Mouse (Mus musculus) brown adipose tissue, adult 24 weeks (tissue): ENCODE measurements around the gene Il11ra1. TPM values are rescaled to one million over a fixed set of nuclear protein-coding genes. Genes with fewer than 3 reads are reported as not detected.
"Not testable (repeated sequence)": the region's sequence is repeated elsewhere in the genome, so short reads cannot be mapped to it uniquely, and the experiment has no call there.

Source experiments
- H3K27ac ChIP-seq: fragments of 200-500 bp; replicated peaks from 2 replicates; pipeline ENCODE4 v1.5.1; 2012; ENCODE audit warnings: low read depth, mild to moderate bottlenecking, low read length
- H3K4me1 ChIP-seq: fragments of 200-500 bp; 2 replicates; pipeline ENCODE4 v1.6.1; 2012; ENCODE audit warnings: low read length, mixed read lengths; ENCODE audit not compliant: control insufficient read depth, insufficient read depth, insufficient read length
- H3K4me3 ChIP-seq: fragments of 200-500 bp; 2 replicates; pipeline ENCODE4 v1.5.1; 2012; ENCODE audit warnings: low read depth, mild to moderate bottlenecking, low read length, moderate library complexity; ENCODE audit not compliant: insufficient read depth
- polyA plus RNA-seq: library from polyadenylated mRNA; stranded (reverse); fragments of >200 nt; gene quantifications from 2 replicates; pipeline ENCODE4 v1.2.4, GENCODE M21; 2012; ENCODE audit not compliant: missing spikeins, insufficient read depth, insufficient read length

Il11ra1 gene
- polyA plus RNA-seq, 1 experiment: 56.1 TPM

DNA sequence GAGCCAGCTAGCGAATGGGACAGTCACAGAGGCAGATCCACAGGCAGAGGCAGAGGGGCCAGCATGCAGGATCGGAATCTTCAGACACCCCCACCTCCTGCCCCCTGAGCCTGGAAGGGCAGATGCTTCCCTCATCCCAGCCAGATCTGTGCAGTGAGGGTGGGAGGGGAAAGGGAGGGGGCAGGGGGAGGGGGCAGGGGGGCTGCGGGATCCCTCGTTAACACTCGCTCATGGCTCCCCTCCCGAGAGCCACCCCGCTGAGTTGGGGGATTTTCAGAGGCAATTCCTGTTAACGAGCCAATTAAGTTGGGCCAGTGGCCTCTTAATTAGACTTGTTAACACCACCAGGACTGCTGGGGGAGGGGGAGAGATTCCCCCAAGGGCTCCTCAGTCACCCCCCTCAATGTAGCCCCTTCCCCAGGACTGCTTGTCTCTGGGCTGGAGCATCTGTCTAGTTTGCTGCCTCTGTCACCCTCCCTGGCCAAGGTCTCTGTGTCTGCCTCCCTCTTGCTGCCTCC is 27.8 kb upstream of the Il11ra1 start:
- Histone ChIP-seq H3K27ac (no peak overlapping the region), H3K4me1 (no peaks in the 10 kb centered on the region; the same call in 1 of the 2 replicates), H3K4me3 (no peak overlapping the region)

DNA sequence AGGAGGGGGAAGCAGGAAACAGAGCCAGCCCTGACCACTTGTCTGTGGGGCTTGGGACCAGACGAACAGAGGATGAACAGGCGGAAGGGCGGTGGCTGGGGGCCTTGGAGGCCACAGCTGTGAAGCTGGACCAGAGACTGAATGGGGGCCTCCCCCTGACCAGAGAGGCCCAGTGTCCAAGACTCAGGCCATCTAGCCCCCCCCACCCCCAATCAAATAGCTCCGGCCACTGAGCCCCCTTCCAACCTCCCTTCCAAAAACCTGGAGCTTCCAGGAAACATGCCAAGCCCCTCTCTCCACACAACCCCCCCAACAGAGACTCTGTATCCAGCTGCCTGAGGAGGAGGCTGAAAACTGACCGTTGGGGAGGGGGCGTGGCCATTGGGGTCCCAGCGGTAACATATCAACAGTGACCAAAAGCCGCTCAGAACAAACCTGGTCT is 27.2 kb upstream of the Il11ra1 start:
- H3K27ac ChIP-seq: no peak overlapping the region
- H3K4me3 ChIP-seq: no peak overlapping the region
- no peaks in the 10 kb centered on the region; the same call in 1 of the 2 replicates for H3K4me1 ChIP-seq

DNA sequence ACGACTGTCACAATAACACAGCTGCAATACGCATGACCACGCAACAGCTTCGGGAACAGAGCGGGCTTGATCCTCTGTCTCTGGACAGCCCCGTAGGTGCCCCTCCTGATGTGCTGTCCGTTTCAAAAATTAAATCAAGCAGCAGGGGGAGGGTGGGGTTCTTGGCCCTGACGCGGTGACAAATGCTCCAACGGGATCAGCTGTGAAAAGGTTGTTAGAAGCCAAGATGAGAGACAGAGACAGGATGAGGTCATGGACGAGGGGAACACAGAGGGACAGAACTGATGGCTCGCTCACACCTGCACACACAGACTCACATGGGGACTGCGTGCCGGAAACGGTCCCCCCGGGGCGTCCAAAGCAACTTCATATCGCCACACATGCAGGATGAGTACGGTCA is 26.6 kb upstream of the Il11ra1 start:
- Histone ChIP-seq H3K4me1 (no peaks in the 10 kb centered on the region; the same call in 1 of the 2 replicates), H3K4me3 (no peak overlapping the region), H3K27ac (no peak overlapping the region)

DNA sequence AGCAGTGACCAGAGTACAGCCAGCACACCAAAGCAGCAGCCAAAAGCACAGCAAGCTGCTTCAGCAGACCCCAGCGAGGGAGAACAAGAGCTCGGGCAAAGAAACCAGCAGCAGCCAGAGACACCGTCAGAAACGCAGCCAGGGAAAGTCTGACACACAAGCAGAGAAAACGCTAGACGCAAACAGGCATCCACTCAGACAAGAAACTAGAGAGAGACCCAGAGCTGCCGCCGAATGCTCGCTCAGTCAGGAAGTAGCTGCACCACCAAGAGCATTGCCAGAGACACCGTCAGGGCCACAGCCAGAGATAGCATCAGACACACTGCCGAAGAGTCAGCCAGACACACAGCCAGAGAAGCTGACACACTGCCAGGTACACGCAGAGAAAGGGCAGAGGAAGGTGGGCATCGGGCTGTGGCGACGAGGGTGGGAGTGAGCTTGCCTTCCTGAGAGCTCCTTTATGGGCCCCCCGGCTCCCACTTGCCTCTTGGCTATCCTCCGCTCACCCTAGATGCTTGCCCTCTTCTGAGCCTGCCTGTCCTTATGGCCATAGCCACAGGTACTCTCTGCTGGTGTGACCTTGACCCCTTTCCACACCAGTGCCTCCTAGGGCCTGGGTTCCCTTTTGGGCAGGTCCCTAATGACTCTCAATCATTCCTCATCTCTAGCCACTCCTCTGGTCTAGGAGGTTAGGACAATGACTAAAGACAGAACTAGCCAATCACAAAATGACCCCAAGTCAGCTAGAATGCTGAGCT is 23.4 kb upstream of the Il11ra1 start:
- Histone ChIP-seq H3K4me1 (peaks cover 3% of the 10 kb centered on the region; the same call in 1 of the 2 replicates), H3K4me3 (no peak overlapping the region), H3K27ac (no peak overlapping the region)

DNA sequence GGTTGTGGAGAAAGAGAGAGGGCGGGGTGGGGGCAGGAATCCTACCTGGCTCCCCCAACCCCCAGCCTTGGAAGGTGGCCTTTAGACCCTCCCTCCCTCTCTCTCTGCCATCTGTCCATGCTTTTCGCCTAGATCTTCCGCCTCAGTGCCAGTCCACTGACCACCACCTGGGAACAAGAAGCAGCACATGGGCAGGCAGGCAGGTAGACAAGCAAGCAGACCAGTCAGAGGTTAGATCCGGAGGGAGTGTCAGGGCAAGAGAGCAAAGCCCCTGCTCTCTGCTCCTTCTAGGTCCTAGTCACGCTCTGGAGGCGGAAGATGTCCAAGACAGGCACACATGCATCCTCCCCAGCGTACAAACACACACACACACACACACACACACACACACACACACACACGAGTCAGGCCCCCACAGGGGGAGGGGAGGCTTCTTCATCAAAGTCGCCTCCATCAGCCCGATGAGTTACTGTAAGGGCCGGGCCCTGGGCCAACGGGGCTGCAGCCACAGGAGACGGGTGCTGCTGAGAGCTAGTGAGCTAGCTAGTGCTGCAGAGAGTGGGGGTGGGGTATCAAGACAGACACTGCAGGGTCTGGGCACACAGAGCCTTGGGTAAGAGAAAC is 22.7 kb upstream of the Il11ra1 start:
- peaks cover 3% of the 10 kb centered on the region; the same call in 1 of the 2 replicates for H3K4me1 ChIP-seq
- no peak overlapping the region for H3K4me3 ChIP-seq
- no peak overlapping the region for H3K27ac ChIP-seq

DNA sequence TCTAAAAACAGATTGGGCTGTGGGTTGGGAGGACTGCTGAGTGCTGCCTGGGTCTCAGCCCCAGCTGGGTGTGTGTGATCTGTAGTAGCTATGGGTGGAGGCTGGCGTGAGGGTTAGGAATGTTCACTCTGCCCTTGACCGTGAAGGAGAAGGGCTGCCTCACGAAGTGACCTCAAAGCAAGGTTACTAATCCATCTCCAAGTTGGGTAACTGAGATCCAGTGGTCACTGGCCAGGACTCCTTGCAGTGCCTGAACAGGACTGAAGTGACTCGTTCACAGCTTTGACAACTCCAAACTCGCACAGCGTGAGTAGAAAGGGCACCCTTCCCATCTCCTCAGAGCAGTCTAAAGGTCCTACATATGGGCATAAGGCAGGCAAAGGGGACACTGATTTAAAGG is 20.9 kb upstream of the Il11ra1 start:
- Histone ChIP-seq H3K27ac (peak overlapping the region; percentile 50), H3K4me1 (peaks cover 3% of the 10 kb centered on the region; the same call in 1 of the 2 replicates), H3K4me3 (no peak overlapping the region)

DNA sequence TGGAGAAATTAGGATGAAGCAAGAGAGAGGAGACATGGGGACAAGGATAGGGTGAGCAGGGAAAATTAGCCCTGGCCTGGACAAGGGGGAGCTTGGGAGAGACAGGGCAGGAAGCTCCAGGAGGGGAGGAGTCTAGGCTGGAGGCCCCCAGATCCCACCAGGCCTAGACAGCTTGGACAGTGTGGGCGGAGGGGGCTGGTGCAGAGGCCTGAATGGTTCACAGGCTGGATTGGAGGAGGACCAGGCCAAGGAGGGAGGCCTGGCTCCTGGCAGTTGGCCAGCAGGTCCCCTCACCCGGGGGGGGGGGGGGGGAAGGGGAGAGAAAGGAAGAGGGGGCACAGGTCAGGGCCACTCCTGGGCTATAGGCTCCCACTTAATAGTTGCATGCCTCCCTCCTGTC is 20.5 kb upstream of the Il11ra1 start:
- Histone ChIP-seq H3K27ac (peak overlapping the region; percentile 50), H3K4me3 (no peak overlapping the region), H3K4me1 (peaks cover 3% of the 10 kb centered on the region; the same call in 1 of the 2 replicates)

DNA sequence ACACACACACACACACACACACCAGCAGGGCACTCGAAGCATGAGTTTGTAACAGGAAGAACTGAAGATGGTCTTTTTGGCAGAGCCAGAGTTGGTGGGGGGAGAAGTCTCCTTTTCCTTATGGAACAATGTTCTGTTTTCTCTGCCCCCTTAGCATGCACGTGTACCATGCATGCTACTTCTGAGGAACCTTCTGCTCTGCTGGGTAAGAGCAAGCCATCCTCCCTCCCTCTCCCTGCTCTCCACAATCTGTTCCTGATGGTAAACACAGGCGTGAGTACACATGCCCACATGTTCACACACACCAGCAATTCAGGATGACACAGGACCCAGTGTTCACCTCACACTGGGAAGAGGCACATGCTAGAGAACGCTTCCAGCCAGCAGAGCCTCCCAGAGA is 18.6 kb upstream of the Il11ra1 start:
- no peak overlapping the region for H3K4me3 ChIP-seq
- peaks cover 3% of the 10 kb centered on the region; the same call in 1 of the 2 replicates for H3K4me1 ChIP-seq

DNA sequence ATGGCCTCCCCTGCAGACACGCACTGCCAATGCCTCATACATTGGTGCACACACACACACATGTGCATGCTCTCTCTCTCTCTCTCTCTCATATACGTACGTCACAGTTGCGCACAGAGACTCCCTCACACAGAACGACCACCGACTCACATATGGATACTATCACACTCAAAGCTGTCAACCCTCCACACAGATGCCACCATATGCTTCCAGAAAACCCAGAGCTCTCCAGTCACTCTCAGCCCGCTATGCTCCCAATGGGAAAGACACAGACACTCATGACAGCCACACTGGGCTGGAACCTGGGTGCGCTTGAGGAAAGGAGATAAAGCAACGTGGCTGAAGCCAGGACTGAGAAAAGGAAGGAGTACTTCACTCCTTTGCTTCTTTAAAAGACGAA is 17.8 kb upstream of the Il11ra1 start:
- H3K27ac ChIP-seq: no peak overlapping the region
- H3K4me1 ChIP-seq: peaks cover 3% of the 10 kb centered on the region; the same call in 1 of the 2 replicates
- H3K4me3 ChIP-seq: no peak overlapping the region

More for the DNA sequence above, 18.6 kb upstream of the Il11ra1 start:
- no peak overlapping the region for H3K27ac ChIP-seq

DNA sequence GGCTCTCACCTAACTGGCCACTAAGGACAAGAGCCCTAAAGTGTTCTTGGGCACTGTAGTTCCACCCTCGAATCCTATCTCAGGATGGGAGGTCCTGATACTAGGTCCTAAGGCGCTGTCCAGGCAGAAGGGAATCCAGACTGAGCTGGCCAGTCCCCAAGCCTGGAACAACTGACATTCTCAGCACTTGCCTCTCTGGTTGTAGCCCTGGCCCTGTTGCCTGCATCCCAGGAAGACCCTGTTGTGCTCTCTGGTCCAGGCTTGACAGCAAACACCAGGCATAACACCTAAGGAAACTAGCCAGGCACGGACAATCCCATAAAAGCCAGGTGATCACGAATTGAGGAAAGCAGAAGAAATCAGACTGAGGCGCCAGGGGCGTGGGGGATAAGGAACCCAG is 17.0 kb upstream of the Il11ra1 start:
- no peak overlapping the region for H3K27ac ChIP-seq
- H3K4me3 ChIP-seq: no peak overlapping the region

DNA sequence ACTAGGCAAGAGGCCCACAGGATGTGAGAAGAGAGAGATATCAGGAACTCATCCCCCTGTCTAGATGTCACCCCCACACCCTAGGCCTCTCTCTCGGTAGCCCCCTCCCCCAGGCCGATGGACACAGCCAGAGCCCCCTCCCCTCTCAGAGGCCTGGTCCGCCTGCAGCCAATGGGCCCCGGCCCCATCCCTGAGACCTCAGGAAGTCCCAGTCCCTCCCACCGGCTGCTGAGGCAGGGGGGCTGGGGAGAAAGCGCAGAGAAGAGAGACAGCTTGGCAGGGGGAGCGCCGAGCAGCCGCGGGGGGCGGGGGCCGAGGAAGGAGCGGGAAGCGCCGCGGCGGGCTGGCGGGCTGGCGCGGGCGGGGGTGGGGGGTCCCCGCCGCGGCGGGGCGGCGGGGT is 16.5 kb upstream of the Il11ra1 start:
- H3K4me3 ChIP-seq, H3K27ac ChIP-seq, H3K4me1 ChIP-seq: not testable (repeated sequence)

More for the DNA sequence above, 17.0 kb upstream of the Il11ra1 start:
- H3K4me1 ChIP-seq: peaks cover 3% of the 10 kb centered on the region; the same call in 1 of the 2 replicates

DNA sequence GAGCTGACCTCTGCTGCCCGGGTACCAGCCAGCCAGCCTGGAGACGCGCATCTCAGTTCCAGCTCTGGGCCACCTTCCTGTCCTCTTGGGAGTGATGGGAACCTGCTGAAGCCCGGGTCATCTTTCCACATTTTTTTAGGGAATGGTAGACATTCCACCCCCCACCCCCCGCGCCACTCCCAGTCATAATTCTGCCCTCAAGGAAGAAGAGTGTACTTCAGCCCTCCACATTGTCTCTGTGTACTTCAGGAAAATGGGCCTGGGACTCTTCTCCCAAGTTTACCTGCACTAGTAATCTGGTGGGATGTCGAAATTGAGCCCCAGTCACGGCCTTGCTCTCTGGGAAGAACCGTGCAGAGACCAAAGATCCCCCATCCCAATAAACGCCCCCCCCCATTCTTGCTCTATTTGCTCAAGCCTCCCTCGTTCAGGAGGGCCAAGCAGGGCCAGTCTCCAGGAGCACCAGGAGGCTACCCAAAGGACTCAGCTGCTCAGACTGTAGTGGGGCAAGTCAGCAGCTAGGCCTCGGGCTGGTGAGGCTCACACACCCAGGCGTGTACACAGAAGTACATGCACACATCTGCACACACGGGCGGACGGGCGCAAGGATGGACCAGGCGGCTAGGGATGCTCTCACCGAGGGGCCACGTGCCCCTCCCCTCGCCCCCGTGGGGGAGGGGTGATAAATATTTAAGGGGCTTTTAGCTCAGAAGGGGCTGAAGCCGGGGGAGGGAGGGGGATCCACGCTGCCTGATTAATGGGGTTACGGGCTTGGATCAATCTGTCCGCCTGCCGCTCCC is 15.5 kb upstream of the Il11ra1 start:
- not testable (repeated sequence) for H3K4me1 ChIP-seq, H3K4me3 ChIP-seq, H3K27ac ChIP-seq

DNA sequence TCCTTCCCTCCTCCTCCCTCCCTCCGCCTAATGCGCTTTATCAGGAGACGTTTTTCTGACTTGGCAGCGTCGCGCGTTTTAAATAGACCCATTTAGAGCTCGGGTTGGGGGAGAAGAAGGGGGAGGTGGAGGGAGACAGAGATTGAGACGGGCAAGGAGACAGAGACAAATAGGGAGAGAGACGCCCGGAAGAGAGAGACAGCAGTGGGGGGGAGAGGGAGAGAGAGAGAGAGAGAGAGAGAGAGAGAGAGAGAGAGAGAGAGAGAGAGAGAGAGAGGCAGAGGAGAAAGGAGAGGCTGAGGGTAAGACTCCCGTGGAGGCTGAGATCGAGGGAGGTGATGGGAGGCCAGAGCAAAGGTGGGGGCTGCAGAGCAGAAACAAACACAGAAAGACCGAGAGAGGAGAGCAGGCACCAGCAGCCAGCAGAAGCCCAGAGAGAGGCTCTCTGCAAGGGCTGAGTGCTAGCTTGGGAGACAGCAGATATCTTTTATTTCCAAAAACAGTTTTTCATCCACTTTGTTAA is 14.8 kb upstream of the Il11ra1 start:
- not testable (repeated sequence) for H3K4me1 ChIP-seq, H3K4me3 ChIP-seq, H3K27ac ChIP-seq

DNA sequence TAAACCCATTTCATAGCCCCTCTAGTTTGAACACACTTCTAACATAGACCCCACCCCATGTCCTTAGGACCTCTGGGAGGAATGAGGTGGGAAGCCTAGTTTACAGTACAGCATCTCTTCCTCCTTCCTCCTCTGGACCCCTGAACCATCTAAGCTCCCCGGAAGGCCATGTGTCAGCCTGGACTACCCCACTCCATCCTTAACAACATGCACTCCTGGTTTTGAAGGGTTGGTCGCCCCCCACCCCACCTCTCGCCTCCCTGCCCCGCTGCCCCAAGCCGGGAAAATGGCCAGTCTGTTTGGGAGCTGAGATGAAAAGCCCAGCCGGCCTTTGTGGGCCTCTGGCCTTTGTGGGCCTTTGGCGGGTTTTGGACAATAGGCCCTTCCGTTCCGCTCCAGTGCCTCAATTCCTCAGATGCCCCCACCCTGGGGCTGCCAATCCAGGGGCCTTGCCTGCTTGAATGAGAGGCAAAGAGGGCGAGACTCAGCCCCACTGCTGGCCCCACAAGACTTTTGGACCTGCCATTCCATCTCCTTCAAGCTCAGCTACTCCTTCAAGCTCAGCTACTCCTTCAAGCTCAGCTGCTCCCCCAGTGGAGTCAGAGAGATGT is 13.8 kb upstream of the Il11ra1 start:
- H3K27ac ChIP-seq, H3K4me1 ChIP-seq, H3K4me3 ChIP-seq: not testable (repeated sequence)
